Comparison of ENCODE assay signal across 8 mouse cellular contexts in genomic region chr3:89772588-89772967, GRCm38 (mm10). TPM values are rescaled to one million over a fixed set of nuclear protein-coding genes. Genes with fewer than 3 reads are reported as not detected.
DNase-seq lines count a peak whose midpoint lies in the region.

No protein-coding gene starts in this region.

- DNase-seq in adrenal gland, adult (ENCODE audit: inconsistent age in 2 of 2, low spot score in 1 of 2) = peak; percentile 81 to 94
- peak; percentile 94 for DNase-seq in embryo, embryonic 10.5 days (ENCODE audit: low spot score)
- DNase-seq in gastrocnemius, postnatal 14 days = peak; percentile 72
- peak; percentile 95 for DNase-seq in induced T-regulatory cell, adult 2 months (ENCODE audit: low read depth)
- DNase-seq in left cerebral cortex, adult 9 months (ENCODE audit: low spot score in 2 of 2) = peak; percentile 53 to 89
- peak; percentile 85 to 91 for DNase-seq in right cerebral cortex, adult 2 months (ENCODE audit: low spot score in 2 of 2)
- DNase-seq in urinary bladder, postnatal 14 days (ENCODE audit: low spot score) = peak; percentile 76

- intact Hi-C loops in gastrocnemius, postnatal 14 days (cut with DNase I; ENCODE audit: low total_unique reads) = no loop called here

- no peaks in the 10 kb centered on the region for H3K27me3 ChIP-seq in megakaryocyte, embryonic 14.5 days (replicated peaks)

- H3K4me1 ChIP-seq in megakaryocyte, embryonic 14.5 days = peaks cover 60% of the 10 kb centered on the region

- no peaks in the 10 kb centered on the region for H3K9me3 ChIP-seq in megakaryocyte, embryonic 14.5 days

- peaks cover 50% of the 10 kb centered on the region for H3K36me3 ChIP-seq in megakaryocyte, embryonic 14.5 days (replicated peaks; ENCODE audit: low read length)

- H3K4me3 ChIP-seq in megakaryocyte, embryonic 14.5 days (replicated peaks) = peak overlapping the region; percentile 98

RNA-seq across cellular contexts. Expression of gene Ube2q1, which starts 0.8 kb away (rescaled TPM):
- total RNA-seq in gastrocnemius, postnatal 14 days (2021) = 10 to 100 TPM; 12.7 to 14.9 TPM
- polyA plus RNA-seq in megakaryocyte, embryonic 14.5 days (2012; ENCODE audit: insufficient read depth, low replicate concordance) = 35.2 and 80.6 TPM in 2 replicates

RNA-seq across cellular contexts. Expression of gene Chrnb2, which starts 8.1 kb away (rescaled TPM):
- under 1 TPM; 0.12 to 0.13 TPM for total RNA-seq in gastrocnemius, postnatal 14 days (2021)
- 0.04 TPM in 1 of 2 replicates, not detected in the other for polyA plus RNA-seq in megakaryocyte, embryonic 14.5 days (2012; ENCODE audit: insufficient read depth, low replicate concordance)

RNA-seq across cellular contexts. Expression of gene Adar, which starts 57.8 kb away (rescaled TPM):
- total RNA-seq in gastrocnemius, postnatal 14 days (2021) = 1 to 10 TPM; 4.2 to 4.4 TPM
- 5.3 and 6.3 TPM in 2 replicates for polyA plus RNA-seq in megakaryocyte, embryonic 14.5 days (2012; ENCODE audit: insufficient read depth, low replicate concordance)

RNA-seq across cellular contexts. Expression of gene She, which starts 58.6 kb away (rescaled TPM):
- total RNA-seq in gastrocnemius, postnatal 14 days (2021) = 1 to 10 TPM; 7.9 to 8.0 TPM
- not detected in 2 replicates for polyA plus RNA-seq in megakaryocyte, embryonic 14.5 days (2012; ENCODE audit: insufficient read depth, low replicate concordance)

Comparison
In these comparisons a context has a peak if more than half of its experiments do, and no peak if none do; other contexts are left out.
1. Peak in every context shown above with its lines: DNase-seq and H3K4me3 ChIP-seq.